Mouse (Mus musculus) ovary, postnatal 36 days (tissue): Measurements from ENCODE around the gene Abce1.

Source experiments
- DNase-seq: peaks from one replicate; pipeline ENCODE4 v3.0.0; 2022; ENCODE audit warnings: low spot score, mixed read lengths

Abce1 gene

DNA sequence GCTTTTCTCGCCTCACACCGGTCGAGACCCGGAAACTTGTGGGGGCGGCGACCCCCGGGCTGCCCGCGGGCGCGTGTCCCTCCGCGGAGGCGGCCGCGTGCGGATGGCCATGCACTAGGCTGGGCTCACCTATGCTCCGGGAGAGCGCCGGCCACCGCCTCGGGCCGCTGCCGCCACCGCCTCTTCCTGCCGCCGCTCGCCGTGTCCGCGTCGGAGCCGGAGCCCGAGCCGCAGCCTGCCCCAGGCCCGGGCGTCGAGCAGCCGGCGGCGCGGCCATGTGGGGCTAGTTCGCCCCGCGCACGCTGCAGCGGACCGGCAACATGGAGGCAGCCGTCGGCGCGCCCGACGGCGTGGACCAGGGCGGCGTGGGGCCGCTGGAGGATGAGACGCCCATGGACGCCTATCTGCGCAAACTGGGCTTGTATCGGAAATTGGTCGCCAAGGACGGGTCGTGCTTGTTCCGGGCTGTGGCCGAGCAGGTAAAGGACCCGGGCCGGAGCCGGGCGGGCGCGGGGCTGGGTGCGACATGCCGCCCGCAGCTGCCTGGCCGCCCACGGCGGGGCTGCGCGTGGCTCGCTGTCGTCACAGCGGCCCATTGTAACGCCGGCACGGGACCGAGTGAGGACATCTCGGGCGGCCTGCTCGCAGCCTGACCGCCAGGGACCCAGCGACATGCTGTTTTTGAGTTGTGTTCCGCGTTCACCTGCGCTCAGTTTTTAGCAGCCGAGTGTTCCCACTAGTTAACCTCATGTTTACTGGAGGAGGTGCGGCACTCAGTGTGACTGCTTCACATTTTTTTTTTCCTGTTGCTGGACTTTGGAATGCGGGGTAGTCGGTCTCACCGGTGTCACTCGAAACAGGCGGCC is 71.7 kb downstream of the Abce1 start, which contains the start of gene Otud4:
Otud4 (plus strand) TSS at position 33 of the 866 bp plus-strand sequence.
- DNase-seq, result peak; percentile 53

DNA sequence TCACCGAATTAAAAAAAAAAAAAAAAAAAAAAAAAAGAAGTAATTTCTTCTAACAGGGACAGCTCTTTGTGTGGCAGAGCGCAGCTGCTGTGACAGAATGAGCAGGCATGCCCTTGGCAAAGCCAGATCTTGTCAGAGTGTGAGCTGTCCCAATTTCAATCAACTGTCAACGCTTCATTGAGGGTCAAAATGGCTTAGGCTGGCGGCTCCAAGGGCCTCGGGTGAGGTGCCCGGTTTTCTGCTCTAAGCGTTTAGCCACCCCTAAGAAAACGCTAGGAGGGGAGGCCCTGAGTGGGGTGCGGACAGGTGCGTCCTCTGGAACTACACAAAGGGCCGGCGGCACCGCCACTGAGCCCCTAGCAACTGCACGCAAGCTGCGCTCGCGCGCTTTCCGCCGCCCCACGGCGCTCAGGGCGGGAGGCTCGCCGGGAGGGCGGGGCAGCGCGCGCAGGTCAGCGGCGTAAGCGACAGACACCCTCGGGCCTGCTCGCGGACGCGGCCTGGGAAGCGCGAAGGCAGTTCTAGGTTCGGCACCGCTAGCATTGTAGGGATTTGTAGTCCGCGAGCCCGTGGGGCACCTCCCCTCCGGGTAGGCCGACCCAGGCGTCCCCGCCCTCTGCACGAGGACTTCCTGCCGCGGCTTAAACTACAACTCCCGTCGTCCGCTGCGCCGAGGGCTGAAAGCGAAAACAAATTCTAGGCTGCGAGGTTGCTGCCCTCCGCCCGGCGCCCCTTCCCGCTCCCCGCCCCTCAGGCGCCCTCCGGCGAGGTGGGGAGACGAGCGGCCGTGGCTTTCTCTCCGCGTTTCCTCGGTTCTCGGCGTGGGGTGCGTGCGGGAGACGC is 72.6 kb downstream of the Abce1 start:
- DNase-seq, result peak; percentile 97

DNA sequence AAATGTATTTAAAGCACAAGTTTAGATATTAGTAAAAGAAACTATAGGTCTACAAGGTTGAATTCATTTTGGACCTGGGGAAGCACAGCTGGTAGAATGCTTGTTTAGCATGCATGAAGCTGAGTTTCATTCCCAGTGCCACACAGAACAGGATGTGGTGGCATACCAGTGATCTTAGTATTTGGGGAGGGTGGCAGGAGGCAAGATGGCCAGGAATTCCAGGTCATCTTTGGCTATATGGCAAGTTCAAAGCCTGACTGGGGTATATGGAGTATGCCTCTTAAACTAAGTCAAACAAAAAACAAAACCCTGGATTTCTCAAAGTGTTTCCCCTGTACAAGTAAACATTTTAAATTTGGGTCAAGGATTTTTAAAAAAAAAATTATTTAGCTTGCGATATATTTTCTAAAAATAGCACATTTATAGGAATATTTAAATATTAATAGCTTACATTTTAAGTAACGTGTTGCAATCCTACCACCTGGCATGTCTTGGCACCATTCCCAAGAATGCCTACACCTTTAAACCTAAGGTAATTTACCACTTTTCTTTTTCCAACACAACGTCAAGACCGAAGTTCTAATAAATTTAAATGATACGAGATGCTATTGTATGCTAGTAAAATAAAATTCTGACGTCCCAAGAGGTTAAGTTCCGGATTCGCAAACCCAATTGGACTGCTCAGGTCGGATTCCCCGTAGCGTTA is 73.4 kb downstream of the Abce1 start:
- no peak for DNase-seq

DNA sequence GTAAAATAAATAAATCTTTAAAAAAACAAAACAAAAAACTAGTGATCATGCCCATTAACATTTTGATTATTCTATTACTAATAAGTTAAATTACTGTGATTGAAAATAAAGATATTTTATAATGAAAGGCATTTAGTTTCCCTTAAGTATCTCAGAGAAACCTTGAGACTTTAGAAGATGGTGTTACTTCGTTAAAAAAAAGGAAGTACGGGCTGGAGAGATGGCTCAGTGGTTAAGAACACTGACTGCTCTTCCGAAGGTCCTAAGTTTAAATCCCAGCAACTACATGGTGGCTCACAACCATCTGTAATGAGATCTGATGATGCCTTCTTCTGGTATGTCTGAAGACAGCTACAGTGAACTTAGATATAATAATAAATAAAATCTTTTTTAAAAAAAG is 74.3 kb downstream of the Abce1 start:
- no peak for DNase-seq

DNA sequence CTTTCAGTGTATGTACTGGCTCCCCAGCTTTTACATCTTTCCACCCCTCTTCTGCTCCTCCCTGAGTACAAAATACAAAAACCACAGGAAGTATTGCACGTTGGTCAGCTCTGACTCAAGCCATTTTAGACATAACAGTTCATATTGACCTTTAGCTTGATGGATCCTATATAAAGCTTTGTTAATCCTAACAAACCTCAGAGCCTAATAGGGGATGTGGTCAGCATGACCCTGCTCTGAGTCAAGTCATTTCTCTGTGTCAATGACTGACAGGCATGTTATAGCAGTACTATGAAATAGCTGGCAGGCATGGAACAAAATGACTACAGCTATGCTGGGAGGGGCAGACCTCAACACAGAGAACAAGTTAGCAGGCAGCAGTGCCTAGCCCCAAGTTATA is 75.4 kb downstream of the Abce1 start:
- DNase-seq, result no peak

DNA sequence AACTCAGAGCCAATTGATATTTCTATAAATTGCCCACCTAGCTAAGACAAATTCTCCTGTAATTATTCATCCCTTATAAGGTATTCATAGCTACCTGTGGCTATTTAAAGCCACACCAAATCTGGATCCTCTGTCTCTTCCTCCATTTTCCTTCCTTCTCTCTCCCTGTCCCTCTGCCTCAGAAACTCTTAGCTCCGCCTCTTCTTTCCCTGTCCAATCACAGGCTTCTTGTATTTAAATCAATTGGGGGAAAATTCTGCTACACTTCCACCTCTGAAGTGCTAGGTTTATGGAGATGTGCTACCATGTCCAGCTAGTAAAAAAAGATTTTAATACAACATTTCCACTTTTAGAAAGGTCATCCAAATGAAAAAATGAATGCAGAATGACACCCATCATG is 76.0 kb downstream of the Abce1 start:
- DNase-seq, result no peak
